Mouse (Mus musculus) cerebellum, postnatal 14 days (tissue): ENCODE measurements around the gene Aldh18a1.

Source experiments
- DNase-seq, 2 experiments: peaks; one replicate each; pipeline ENCODE4 v3.0.0; 2021; ENCODE audit warnings: mixed read lengths in 2 of 2

Aldh18a1 gene

DNA sequence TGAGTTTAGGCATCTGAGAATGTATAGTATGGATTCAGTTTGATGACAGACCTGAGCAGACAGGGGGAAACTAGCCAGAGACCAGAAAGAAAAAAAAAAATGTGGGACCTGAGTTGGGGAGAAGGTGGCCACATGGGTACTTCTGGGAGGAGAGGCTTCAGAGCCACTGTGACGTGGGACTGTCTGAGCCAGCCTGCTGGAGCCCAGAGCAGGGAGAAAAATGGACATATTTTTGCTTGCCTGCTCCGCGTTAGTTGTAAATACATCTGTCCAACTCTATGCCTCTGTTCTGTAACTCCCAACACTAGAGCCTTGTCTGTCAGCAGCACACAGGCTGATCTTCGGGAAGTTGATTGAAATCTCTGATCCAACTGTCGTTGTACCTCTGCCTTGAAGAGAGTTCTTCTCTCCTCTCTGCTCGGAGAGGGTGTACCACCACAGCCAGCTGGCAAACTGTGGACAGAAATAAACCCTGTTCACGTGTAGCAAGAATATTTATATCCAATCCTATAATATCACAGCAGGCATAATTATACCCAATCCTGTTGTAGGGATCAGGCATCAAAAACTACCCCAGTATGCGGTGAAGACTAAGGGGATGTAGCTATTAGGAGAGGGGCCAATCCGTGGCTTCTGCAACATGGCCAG, 61.8 kb downstream of the Aldh18a1 start:
- DNase-seq, result no peak

GRCm38 (mm10) chr19:40523431-40524005, 64.7 kb downstream of the Aldh18a1 start:
- DNase-seq, result no peak

GRCm38 (mm10) chr19:40520403-40520802, 67.9 kb downstream of the Aldh18a1 start:
- DNase-seq, result no peak

GRCm38 (mm10) chr19:40518706-40519105, 69.6 kb downstream of the Aldh18a1 start:
- DNase-seq, result no peak

- DNase-seq, result no peak
Measured at GRCm38 (mm10) chr19:40515596-40515995, 72.7 kb downstream of the Aldh18a1 start.

- DNase-seq, result no peak
Measured at GRCm38 (mm10) chr19:40514376-40514775, 73.9 kb downstream of the Aldh18a1 start.

DNA sequence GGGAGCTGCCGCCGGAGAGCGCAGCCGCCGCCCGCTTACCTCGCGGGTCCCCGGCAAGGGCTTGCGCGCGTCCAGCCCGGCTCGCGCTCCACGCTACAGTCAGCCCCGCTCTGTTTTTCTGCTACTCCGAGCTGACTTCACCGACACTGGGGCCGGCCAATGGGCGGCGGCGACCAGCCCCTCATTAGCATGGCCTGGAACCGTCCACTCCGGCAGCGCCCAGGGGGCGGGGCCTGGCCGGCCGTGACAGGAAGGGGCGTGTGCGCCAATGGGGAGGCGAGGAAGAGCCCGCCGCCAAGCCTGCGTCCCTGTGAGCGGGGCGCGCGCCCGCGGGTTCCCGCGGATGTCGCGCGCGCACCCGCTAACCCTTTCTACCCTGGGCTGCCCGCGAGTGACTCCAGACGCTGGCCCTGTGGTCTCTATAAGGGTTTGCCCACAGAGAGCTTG, 74.6 kb downstream of the Aldh18a1 start, which contains the start of gene Sorbs1:
Gene Sorbs1, minus strand, starts transcription at position 148 of the 447 bp plus-strand sequence.
- DNase-seq, result peak; percentile 97 to 98

GRCm38 (mm10) chr19:40512500-40513421, 75.5 kb downstream of the Aldh18a1 start:
- DNase-seq, result peak; percentile 72 to 75

DNA sequence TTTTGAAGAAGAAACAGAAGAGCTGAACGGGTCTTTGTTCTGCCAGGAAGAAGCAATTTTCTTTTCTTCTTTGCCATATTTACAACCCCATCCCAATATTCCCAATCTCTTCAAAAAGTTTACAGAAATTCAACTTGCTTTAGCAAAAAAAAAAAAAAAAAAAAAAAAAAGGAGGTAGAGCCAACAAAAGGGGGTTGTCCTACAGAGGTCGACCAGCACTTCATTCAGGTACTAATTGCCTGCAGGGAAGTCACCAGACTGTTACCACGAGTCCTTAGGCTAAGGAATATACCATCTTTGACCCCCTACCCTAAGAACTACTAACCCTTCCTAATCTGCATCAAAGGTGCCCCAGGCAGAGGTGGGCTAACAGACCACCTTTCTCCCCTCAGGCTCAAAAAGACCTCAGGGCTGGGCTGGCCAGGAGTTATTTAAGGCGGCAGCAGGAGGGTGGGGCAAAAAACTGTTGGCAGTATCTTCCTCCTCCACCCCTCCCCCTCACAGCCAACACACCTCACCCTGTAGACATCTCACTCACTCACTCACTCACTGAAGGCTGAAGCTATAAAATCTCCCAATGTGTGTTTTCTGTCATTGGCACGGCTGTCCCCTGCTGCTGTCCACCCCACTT, 76.5 kb downstream of the Aldh18a1 start:
- DNase-seq, result peak; percentile 61 to 71

- no peak for DNase-seq
Measured at GRCm38 (mm10) chr19:40511100-40511439, 77.2 kb downstream of the Aldh18a1 start.

GRCm38 (mm10) chr19:40510387-40511099, 77.7 kb downstream of the Aldh18a1 start:
- DNase-seq, result peak; percentile 32 to 46

GRCm38 (mm10) chr19:40509274-40509673, 79.0 kb downstream of the Aldh18a1 start:
- DNase-seq, result no peak

GRCm38 (mm10) chr19:40508851-40509250, 79.4 kb downstream of the Aldh18a1 start:
- no peak for DNase-seq

- DNase-seq, result no peak
Measured at GRCm38 (mm10) chr19:40506965-40507364, 81.3 kb downstream of the Aldh18a1 start.

GRCm38 (mm10) chr19:40504336-40504735, 83.9 kb downstream of the Aldh18a1 start:
- DNase-seq, result no peak
